Mouse (Mus musculus) hindbrain, embryonic 15.5 days (tissue): ENCODE measurements at regions not wholly inside any gene's neighbourhood (a gene's known extent, or its start where the extent isn't known, plus 50 kb on each side); places are given as distances from the start of the nearest gene placed in this dataset.

Source experiments
- ATAC-seq: fragments of 200-750 bp; cut with Nextera tagmentation; 2 replicates; pipeline ENCODE4 v1.8.0; 2017; ENCODE audit warnings: low read depth, moderate number of reproducible peaks, moderate TSS enrichment; ENCODE audit not compliant: low FRiP score
- H3K27ac ChIP-seq: fragments of 300-500 bp; sonication (generic); replicated peaks from 2 replicates; pipeline ENCODE4 v1.5.1; 2015; ENCODE audit warnings: mild to moderate bottlenecking, inconsistent platforms
- H3K27me3 ChIP-seq: fragments of 300-500 bp; sonication (generic); 2 replicates; pipeline ENCODE4 v1.6.1; 2015; ENCODE audit warnings: control low read depth, inconsistent platforms
- H3K36me3 ChIP-seq: fragments of 300-500 bp; sonication (generic); 2 replicates; pipeline ENCODE4 v1.6.1; 2015; ENCODE audit warnings: control low read depth, inconsistent platforms
- H3K4me1 ChIP-seq: fragments of 300-500 bp; sonication (generic); replicated peaks from 2 replicates; pipeline ENCODE4 v1.6.1; 2015; ENCODE audit warnings: control low read depth, inconsistent platforms
- H3K4me2 ChIP-seq: fragments of 300-500 bp; sonication (generic); 2 replicates; pipeline ENCODE4 v1.6.1; 2015; ENCODE audit warnings: moderate library complexity, mild to moderate bottlenecking, inconsistent platforms
- H3K4me3 ChIP-seq: fragments of 300-500 bp; sonication (generic); 2 replicates; pipeline ENCODE4 v1.5.1; 2015; ENCODE audit warnings: mild to moderate bottlenecking, inconsistent platforms
- H3K9ac ChIP-seq: fragments of 300-500 bp; sonication (generic); 2 replicates; pipeline ENCODE4 v1.6.1; 2015; ENCODE audit warnings: inconsistent platforms
- H3K9me3 ChIP-seq: fragments of 300-500 bp; sonication (generic); 2 replicates; pipeline ENCODE4 v1.6.1; 2016; ENCODE audit warnings: control low read depth, inconsistent platforms
- WGBS: fragments of 180-500 bp; shearing (Covaris S2); methylation state at CpG from one replicate; pipeline ENCODE4 v1.1.7; 2015; 5-methylcytosine and 5-hydroxymethylcytosine counted together

GRCm38 (mm10) chrX:14505102-14505501, 294.2 kb downstream of the H2al1n start:
- no peaks in the 10 kb centered on the region for H3K27me3 ChIP-seq
- ATAC-seq: 0 out of 2 replicates have a peak, but pooled peaks have one; percentile 56
- no peaks in the 10 kb centered on the region for H3K9me3 ChIP-seq
- WGBS: 67% methylated on average over 5 of the region's 5 CpGs
- no peak overlapping the region for H3K4me2 ChIP-seq
- no peak overlapping the region for H3K9ac ChIP-seq
- H3K36me3 ChIP-seq: no peaks in the 10 kb centered on the region
- H3K27ac ChIP-seq: no peak overlapping the region
- H3K4me3 ChIP-seq: no peak overlapping the region
- H3K4me1 ChIP-seq: no peaks in the 10 kb centered on the region
